Mouse (Mus musculus): ENCODE measurements around the gene Hist2h2ac. TPM values are rescaled to one million over a fixed set of nuclear protein-coding genes. Genes with fewer than 3 reads are reported as not detected.
"Not testable (repeated sequence)": the region's sequence is repeated elsewhere in the genome, so short reads cannot be mapped to it uniquely, and the experiment has no call there.

Hist2h2ac gene
- 13.2 and 13.3 TPM in 2 replicates for polyA plus RNA-seq (2015; fragmentation: Nextera tagmentation; extraction: Ambion mirVana)

DNA sequence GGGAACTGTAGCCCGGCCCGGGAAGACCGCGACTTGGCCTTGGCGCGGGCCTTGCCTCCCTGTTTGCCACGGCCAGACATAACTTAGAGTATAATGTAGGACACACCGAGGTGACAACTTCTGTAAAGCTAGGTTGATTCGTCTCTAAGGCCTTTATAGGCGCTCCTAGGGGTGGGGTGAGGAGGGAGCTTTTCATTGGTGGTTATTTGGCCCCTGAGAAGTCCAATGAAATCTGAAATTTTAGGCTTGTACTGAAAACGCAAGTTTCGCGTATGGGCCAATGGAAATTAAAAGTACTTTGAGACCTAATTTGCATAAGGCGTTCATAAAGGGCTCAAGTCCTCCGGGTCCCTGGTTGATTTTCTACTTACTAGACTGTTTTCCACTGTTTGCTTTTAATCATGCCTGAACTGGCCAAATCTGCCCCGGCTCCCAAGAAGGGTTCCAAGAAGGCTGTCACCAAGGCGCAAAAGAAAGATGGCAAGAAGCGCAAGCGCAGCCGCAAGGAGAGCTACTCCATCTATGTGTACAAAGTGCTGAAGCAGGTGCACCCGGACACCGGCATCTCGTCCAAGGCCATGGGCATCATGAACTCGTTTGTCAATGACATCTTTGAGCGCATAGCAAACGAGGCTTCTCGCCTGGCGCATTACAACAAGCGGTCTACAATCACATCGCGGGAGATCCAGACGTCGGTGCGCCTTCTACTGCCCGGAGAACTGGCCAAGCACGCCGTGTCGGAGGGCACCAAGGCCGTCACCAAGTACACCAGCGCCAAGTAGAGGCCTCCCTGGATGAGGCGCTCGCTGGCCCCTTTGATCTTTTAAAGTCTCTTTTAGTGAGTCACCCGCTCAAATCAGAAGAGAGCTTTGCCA is at the start of gene Hist2h2ac, which contains the start of gene Hist2h2be:
TSS of gene Hist2h2ac (minus strand) at position 116 of the 875 bp plus-strand sequence.
TSS of gene Hist2h2be (plus strand) at position 355 of the 875 bp plus-strand sequence.
- H3K9me3 ChIP-seq (replicated peaks) = no peaks in the 10 kb centered on the region
- no peaks in the 10 kb centered on the region for H3K27me3 ChIP-seq
- no peaks in the 10 kb centered on the region for H3K36me3 ChIP-seq (ENCODE audit: poor library complexity, severe bottlenecking)
- peaks cover 55% of the 10 kb centered on the region for H3K4me1 ChIP-seq
- peak within 1 kb of the TSS; percentile 88 for H3K9ac ChIP-seq
- WGBS = under 1% methylated on average over 43 of the region's 43 CpGs
- peak; percentile 90 for ATAC-seq
- H3K27ac ChIP-seq = peak within 1 kb of the TSS; percentile 98
- H3K4me2 ChIP-seq = peak within 1 kb of the TSS; percentile 87
- H3K4me3 ChIP-seq = peak within 1 kb of the TSS; percentile 61

DNA sequence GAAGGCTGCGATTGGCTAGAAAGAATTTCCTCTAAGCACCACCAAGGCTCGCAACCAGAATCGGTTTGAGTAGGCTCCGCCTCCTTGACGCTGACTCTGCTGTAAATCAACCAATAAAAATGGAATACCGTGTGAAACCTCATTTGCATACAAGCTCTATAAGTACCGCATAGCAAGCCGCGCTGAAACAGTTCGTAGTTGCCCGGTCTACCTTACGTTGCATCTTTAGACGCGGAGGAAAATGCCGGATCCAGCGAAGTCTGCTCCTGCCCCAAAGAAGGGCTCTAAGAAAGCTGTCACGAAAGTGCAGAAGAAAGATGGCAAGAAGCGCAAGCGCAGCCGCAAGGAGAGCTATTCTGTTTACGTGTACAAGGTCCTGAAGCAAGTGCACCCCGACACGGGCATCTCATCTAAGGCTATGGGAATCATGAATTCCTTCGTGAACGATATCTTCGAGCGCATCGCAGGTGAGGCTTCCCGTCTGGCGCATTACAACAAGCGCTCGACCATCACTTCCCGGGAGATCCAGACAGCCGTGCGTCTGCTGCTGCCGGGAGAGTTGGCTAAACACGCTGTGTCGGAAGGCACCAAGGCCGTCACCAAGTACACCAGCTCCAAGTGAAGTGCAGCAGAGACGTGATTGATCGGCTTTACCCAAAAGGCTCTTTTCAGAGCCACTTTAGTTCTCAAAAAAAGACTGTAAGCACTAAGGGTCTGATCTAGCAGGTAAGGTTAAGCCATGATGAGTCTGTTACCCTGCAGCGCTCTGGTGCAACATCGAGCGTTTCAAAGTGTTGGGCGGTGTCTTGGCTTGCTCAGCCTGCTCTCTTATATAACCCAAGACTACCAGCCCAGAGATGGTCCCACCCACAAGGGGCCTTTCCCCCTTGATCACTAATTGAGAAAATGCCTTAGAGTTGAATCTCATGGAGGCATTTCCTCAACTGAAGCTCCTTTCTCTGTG is 49.1 kb upstream of the Hist2h2ac start, which contains the start of gene Hist2h2bb:
TSS of gene Hist2h2bb (plus strand) at position 242 of the 964 bp plus-strand sequence.
- Histone ChIP-seq H3K9ac (peak within 1 kb of the TSS; percentile 86), H3K27me3 (no peaks in the 10 kb centered on the region), H3K9me3 (replicated peaks) (no peaks in the 10 kb centered on the region), H3K36me3 (ENCODE audit: poor library complexity, severe bottlenecking) (no peaks in the 10 kb centered on the region), H3K4me1 (peaks cover 19% of the 10 kb centered on the region), H3K27ac (peak within 1 kb of the TSS; percentile 98), H3K4me2 (peak within 1 kb of the TSS; percentile 88), H3K4me3 (peak within 1 kb of the TSS; percentile 60)
- ATAC-seq = peak; percentile 97
- WGBS = 1% methylated on average over 45 of the region's 45 CpGs

DNA sequence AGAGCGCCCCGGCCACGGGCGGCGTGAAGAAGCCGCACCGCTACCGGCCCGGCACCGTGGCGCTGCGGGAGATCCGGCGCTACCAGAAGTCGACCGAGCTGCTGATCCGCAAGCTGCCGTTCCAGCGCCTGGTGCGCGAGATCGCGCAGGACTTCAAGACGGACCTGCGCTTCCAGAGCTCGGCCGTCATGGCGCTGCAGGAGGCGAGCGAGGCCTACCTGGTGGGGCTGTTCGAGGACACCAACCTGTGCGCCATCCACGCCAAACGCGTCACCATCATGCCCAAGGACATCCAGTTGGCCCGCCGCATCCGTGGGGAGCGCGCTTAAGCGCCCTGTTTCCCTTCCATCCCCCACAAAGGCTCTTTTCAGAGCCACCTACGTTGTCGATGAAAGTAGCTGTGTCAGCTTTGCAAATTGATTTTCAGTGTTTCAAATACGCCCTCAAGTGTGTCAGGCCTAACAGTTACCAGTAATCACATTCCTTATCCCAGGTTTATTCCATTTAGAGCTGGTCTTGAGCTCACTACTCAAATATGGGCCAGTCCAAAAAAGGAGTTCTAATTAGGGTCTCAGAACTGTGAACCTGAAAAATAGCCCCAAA is 48.2 kb upstream of the Hist2h2ac start:
- H3K36me3 ChIP-seq (ENCODE audit: poor library complexity, severe bottlenecking) = not testable (repeated sequence)

DNA sequence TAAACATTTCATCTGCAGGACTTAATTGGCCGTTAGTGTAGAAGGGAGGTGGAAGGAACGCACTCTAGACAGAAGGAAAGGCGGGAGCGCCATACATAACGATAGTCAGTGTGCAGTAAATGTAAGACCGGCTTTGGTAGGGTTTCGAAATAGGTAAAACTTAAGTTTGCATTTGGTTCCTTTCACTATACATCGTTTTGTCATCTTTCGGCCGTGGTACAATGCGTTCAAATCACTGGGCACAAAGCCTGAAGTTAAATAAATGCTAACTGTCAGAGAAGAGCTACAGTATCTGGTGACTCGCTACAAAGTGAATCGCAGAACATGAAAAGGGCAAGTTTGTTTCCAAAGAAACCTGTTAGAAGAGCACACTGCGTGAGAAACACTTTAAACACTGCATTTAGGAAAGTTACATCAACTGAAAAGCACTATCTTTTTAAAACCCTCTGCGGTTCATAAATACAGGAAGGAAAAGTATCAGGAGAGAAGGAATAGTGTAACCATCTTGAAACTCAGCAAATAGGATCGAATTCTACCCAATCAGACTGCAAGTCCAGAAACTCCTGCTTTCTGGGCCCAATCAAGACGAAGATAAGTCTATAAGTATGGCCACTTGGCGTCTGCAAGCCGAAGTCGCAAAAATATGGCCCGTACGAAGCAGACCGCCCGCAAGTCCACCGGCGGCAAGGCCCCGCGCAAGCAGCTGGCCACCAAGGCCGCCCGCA is 47.5 kb upstream of the Hist2h2ac start, which contains the start of gene Hist2h3b:
TSS of gene Hist2h3b (plus strand) at position 604 of the 725 bp plus-strand sequence.
- Histone ChIP-seq H3K4me2 (peak within 1 kb of the TSS; percentile 88), H3K27me3 (no peaks in the 10 kb centered on the region), H3K27ac (peak within 1 kb of the TSS; percentile 98), H3K4me1 (peaks cover 33% of the 10 kb centered on the region), H3K36me3 (ENCODE audit: poor library complexity, severe bottlenecking) (no peaks in the 10 kb centered on the region), H3K9ac (peak within 1 kb of the TSS; percentile 86), H3K9me3 (replicated peaks) (no peaks in the 10 kb centered on the region), H3K4me3 (peak within 1 kb of the TSS; percentile 60)
- WGBS = 16% methylated on average over 28 of the region's 30 CpGs
- ATAC-seq = peak; percentile 62

More for the DNA sequence above, 48.2 kb upstream of the Hist2h2ac start:
- Histone ChIP-seq H3K27ac (peak overlapping the region; percentile 98), H3K4me3 (peak overlapping the region; percentile 60), H3K9ac (peak overlapping the region; percentile 80), H3K4me2 (peak overlapping the region; percentile 88), H3K4me1 (peaks cover 28% of the 10 kb centered on the region)
- H3K9me3 ChIP-seq (replicated peaks); H3K27me3 ChIP-seq: not testable (repeated sequence)
- peak; percentile 48 for ATAC-seq
- WGBS = 1% methylated on average over 9 of the region's 44 CpGs

DNA sequence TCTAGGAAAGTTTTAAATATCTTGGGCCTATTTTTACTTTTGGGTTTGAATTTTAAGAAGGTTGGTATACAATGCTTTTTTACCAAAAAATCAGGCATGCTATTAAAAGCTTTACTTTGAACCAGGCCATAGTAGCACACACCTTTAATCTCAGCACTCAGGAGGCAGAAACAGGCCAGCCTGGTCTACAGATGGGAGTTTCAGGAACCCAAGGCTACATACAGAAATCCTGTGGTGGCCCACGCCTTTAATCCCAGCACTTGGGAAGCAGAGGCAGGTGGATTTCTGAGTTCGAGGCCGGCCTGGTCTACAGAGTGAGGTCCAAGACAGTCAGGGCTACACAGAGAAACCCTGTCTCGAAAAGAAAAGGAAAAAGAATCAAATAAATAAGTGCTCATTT is 46.9 kb upstream of the Hist2h2ac start:
- no peak for ATAC-seq
- H3K4me1 ChIP-seq = peaks cover 33% of the 10 kb centered on the region
- no peaks in the 10 kb centered on the region for H3K9me3 ChIP-seq (replicated peaks)
- H3K27ac ChIP-seq = peak overlapping the region; percentile 85
- no peaks in the 10 kb centered on the region for H3K27me3 ChIP-seq
- peak overlapping the region; percentile 56 for H3K4me2 ChIP-seq
- peak overlapping the region; percentile 58 for H3K9ac ChIP-seq
- H3K4me3 ChIP-seq = peak overlapping the region; percentile 43; the same call in 1 of the 2 replicates
- WGBS = 77% methylated on average over 4 of the region's 4 CpGs
- H3K36me3 ChIP-seq (ENCODE audit: poor library complexity, severe bottlenecking) = no peaks in the 10 kb centered on the region

DNA sequence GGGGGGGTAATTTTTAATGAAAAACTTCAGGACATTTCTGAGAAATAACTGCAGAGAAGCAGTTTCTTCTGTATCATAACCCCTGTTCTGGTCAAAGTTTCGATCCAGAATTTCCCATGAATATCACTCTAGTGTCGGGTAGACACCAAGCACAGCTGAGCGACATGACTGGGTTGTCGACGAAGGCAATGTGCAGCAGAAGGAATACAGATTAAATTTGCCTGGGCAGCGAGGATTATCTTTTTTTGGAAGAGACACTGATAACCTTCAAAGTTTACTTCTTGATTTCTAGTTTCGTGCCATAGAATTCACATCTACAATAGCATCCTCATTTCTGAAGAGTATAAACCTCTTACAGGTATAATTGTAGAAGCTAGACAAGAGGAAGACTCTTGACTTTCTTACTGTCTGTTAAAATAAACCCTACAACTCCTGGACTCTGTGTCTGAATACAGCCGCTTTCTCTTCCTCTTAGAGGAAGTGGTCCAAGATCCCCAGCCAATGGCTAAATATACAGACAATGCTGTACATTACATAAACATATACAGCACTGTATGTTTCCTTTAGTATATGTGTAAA is 45.5 kb upstream of the Hist2h2ac start:
- Histone ChIP-seq H3K27me3 (no peaks in the 10 kb centered on the region), H3K4me2 (no peak overlapping the region), H3K27ac (no peak overlapping the region; the same call in 1 of the 2 replicates), H3K4me1 (peaks cover 43% of the 10 kb centered on the region), H3K9ac (no peak overlapping the region), H3K9me3 (replicated peaks) (no peaks in the 10 kb centered on the region), H3K36me3 (ENCODE audit: poor library complexity, severe bottlenecking) (no peaks in the 10 kb centered on the region), H3K4me3 (no peak overlapping the region)
- no peak for ATAC-seq
- WGBS = 93% methylated on average over 8 of the region's 8 CpGs

DNA sequence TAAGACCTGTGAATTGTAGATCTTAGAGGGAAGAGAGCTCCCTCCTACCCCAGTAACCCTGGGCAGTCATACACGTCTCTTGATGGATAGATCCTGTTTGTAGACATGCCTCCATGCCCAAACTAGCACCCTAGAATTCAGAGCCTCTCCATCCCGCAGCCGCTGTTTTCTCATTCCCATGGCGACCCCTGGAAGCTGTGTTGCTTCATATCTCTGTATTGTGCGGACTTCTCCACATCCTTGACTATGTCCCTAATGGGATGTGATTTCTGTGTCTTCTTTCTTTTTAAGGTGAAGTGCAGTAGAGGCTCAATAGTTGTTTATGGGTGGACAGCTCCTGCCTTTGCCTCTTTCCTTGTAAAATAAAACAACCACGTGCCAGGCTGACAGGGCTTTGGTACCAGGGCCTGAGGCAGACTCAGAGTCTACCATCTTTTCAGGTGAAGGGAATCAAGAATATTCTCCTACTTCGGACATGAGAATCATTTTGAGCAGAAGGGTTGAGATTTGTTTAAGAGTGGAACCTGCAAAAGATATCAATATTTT is 43.8 kb upstream of the Hist2h2ac start:
- H3K36me3 ChIP-seq (ENCODE audit: poor library complexity, severe bottlenecking) = no peaks in the 10 kb centered on the region
- H3K27ac ChIP-seq = peak overlapping the region; percentile 98
- H3K4me1 ChIP-seq = peaks cover 38% of the 10 kb centered on the region
- no peaks in the 10 kb centered on the region for H3K27me3 ChIP-seq
- H3K9me3 ChIP-seq (replicated peaks) = no peaks in the 10 kb centered on the region
- ATAC-seq = no peak
- 72% methylated on average over 7 of the region's 7 CpGs for whole genome bisulfite sequencing
- peak overlapping the region; percentile 59; the same call in 1 of the 2 replicates for H3K4me3 ChIP-seq
- peak overlapping the region; percentile 74 for H3K4me2 ChIP-seq
- peak overlapping the region; percentile 73 for H3K9ac ChIP-seq

DNA sequence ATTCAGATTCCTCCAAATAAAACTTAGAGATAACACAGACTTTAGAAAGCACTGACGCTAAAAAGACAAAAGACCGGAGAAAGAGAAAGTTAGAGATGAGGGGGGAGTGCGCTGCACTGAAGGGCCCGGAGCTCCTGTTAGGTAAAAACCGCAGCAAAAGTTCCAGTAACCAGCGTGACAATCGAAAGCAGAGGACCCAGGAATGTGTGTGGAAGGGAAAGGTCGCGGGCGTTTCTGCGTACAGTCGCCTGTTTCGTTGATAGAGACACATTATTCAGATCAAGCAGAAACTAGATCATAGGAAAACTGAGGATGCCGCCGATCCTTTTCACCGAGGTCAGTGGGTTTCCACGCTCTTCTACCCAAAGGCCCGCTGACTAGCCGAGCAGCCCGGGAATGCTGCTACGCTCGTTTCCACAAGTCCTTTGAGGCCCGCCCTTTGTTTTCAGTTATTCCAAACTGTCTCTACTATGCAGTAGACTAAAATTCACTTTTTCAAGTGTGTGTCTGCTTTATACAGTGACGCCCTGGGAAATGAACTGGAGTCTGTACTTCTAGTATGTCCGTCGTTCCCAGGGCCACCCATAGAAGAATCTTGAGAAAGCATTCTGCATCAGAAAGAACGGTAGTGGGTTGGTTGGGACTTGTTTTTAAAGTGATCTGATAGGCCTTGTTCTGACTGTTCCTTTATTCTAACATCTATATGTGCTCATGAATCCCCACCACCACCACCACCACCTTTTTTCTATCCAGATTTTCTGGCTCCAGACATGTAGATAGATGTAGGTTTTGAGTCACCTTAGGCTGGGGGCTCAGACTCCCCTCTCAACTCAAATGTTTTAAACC is 43.1 kb upstream of the Hist2h2ac start:
- Histone ChIP-seq H3K36me3 (ENCODE audit: poor library complexity, severe bottlenecking) (no peaks in the 10 kb centered on the region), H3K9ac (peak overlapping the region; percentile 73), H3K4me3 (peak overlapping the region; percentile 59), H3K4me2 (peak overlapping the region; percentile 74), H3K27ac (peak overlapping the region; percentile 98), H3K4me1 (peaks cover 38% of the 10 kb centered on the region), H3K27me3 (no peaks in the 10 kb centered on the region), H3K9me3 (replicated peaks) (no peaks in the 10 kb centered on the region)
- peak; percentile 50 for ATAC-seq
- WGBS = 6% methylated on average over 27 of the region's 27 CpGs

DNA sequence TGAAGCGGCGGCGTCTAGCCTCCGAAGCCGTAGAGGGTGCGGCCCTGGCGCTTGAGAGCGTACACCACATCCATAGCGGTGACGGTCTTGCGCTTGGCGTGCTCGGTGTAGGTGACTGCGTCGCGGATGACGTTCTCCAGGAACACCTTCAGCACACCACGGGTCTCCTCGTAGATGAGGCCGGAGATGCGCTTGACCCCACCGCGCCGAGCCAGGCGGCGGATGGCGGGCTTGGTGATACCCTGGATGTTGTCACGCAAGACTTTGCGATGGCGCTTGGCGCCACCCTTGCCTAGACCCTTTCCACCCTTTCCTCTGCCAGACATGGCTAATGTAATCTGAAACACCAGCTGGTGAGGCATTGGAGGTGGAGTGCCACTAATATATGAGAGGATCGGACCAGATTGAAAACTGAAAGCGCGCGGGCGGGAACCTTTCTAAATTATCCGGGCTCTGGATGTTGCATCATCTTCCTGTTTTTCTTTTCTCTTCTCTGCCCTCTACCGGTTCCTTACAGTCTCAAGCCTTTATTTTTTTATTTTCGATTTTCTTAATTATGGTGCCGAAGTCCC is 42.4 kb upstream of the Hist2h2ac start, which contains the start of gene Hist2h4:
TSS of gene Hist2h4 (minus strand) at position 333 of the 572 bp plus-strand sequence.
- peak; percentile 91 for ATAC-seq
- 1% methylated on average over 40 of the region's 40 CpGs for WGBS

More for the DNA sequence above, 42.4 kb upstream of the Hist2h2ac start, which contains the start of gene Hist2h4:
- Histone ChIP-seq H3K4me1 (peaks cover 35% of the 10 kb centered on the region), H3K4me2 (peak within 1 kb of the TSS; percentile 74), H3K27me3 (no peaks in the 10 kb centered on the region), H3K9ac (peak within 1 kb of the TSS; percentile 86), H3K27ac (peak within 1 kb of the TSS; percentile 98), H3K36me3 (ENCODE audit: poor library complexity, severe bottlenecking) (no peaks in the 10 kb centered on the region), H3K9me3 (replicated peaks) (no peaks in the 10 kb centered on the region), H3K4me3 (peak within 1 kb of the TSS; percentile 59)
